Mouse (Mus musculus): ENCODE measurements around the gene Ubald2. TPM values are rescaled to one million over a fixed set of nuclear protein-coding genes. Genes with fewer than 3 reads are reported as not detected.
A peak's percentile ranks its signal among the peaks of the same experiment; 100 is the strongest.

The Ubald2 gene
- total and polyA plus RNA-seq, 3 experiments = 56.8 to 77.7 TPM; not detected in 1

DNA sequence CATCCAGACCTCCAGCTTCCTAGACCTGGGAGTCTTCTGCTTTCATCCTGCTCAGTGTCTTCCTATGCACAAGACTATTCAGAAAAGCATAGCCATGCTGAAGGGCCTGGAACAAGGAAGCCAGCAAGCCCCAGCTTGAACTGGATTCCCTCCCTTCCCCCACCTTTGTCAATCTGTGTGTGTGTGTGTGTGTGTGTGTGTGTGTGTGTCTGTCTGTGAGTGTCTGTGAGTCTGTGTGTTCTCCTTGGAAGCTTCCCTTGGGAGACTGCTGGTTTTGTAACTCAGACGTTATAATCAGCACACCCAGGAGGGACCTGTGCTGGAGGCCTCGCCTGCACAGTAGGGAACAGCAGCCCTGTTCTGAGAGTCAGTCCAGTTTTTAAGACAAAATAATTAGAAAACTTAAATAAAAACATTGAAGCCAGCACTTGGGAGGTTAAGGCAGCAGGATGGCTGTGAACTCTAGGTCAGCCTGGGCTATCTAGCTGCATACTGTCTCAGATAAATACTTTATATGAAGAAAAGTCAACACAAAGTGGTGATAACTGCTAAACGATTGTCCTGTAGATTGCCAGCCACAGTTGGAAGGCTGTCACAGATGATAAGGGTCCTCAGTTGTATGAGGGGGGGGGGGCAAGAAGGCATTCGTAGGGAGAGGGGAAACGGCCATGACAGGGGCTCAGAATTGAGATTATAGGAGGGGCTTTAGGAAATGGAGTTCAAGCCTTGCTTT lies 2.3 kb downstream of the Ubald2 start:
- H3K9ac ChIP-seq (ENCODE audit: control insufficient read depth, low read depth, low read length, poor library complexity, severe bottlenecking) = peak overlapping the region; percentile 91
- peak overlapping the region; percentile 30 for H3K4me3 ChIP-seq (ENCODE audit: control insufficient read depth in 1 of 2, insufficient read depth in 1 of 2, low read depth in 2 of 2, low read length in 2 of 2)
- H3K79me2 ChIP-seq (ENCODE audit: control insufficient read depth, insufficient read depth, low read length, poor library complexity) = peaks cover 10% of the 10 kb centered on the region
- no peaks in the 10 kb centered on the region for H3K9me3 ChIP-seq (replicated peaks; ENCODE audit: insufficient read depth, low read length)
- peak; percentile 76 for DNase-seq (ENCODE audit: low read depth, low spot score)
- peaks cover 14 to 42% of the 10 kb centered on the region in 2 experiments for H3K4me1 ChIP-seq (ENCODE audit: control insufficient read depth in 1 of 2, insufficient read depth in 2 of 2, low read length in 2 of 2)
- peaks cover 0 to 33% of the 10 kb centered on the region in 2 experiments; a peak in 3 of 4 replicates for H3K36me3 ChIP-seq (ENCODE audit: control insufficient read depth in 1 of 2, insufficient read depth in 2 of 2, low read length in 2 of 2)
- H3K27me3 ChIP-seq (ENCODE audit: control insufficient read depth in 1 of 2, insufficient read depth in 2 of 2, low read length in 2 of 2) = no peaks in the 10 kb centered on the region
- peak overlapping the region; percentile 97 for H3K27ac ChIP-seq (ENCODE audit: control insufficient read depth, low read depth, low read length)
- TF ChIP-seq POLR2A (IDR thresholded peaks at IDR 0.05; ENCODE audit: control insufficient read depth in 1 of 2, insufficient read depth in 1 of 2, low read depth in 1 of 2, low read length in 2 of 2, poor library complexity in 1 of 2) = no peak; a peak in 1 of 4 replicates
- peak; percentile 98 for TF ChIP-seq TCF12 (IDR thresholded peaks at IDR 0.05; ENCODE audit: low read depth, low read length)
- no peak; the same call in 1 of the 2 replicates for TF ChIP-seq CHD1 (IDR thresholded peaks at IDR 0.05; ENCODE audit: low read depth, low read length)
- 0 out of 2 replicates have a peak, but pooled peaks have one; percentile 32 for TF ChIP-seq UBTF (IDR thresholded peaks at IDR 0.05; ENCODE audit: borderline replicate concordance, insufficient read depth, low read depth, low read length)
- no peak; the same call in 1 of the 2 replicates for TF ChIP-seq MYC (IDR thresholded peaks at IDR 0.05; ENCODE audit: low read depth, low read length)
- TF ChIP-seq POLR2AphosphoS2 (IDR thresholded peaks at IDR 0.05; ENCODE audit: low read length) = no peak
- TF ChIP-seq KAT2A (conservative IDR thresholded peaks at IDR 0.05; ENCODE audit: low read depth, low read length) = no peak; the same call in 1 of the 2 replicates
- TF ChIP-seq HCFC1 (IDR thresholded peaks at IDR 0.05; ENCODE audit: low read depth, low read length) = 0 out of 2 replicates have a peak, but pooled peaks have one; percentile 35
- no peak for TF ChIP-seq ZC3H11A (IDR thresholded peaks at IDR 0.05; ENCODE audit: low read depth, low read length)
- peak; percentile 86 for TF ChIP-seq MYB (IDR thresholded peaks at IDR 0.05; ENCODE audit: low read depth, low read length)
- no peak for TF ChIP-seq USF2 (IDR thresholded peaks at IDR 0.05; ENCODE audit: borderline replicate concordance in 1 of 2, insufficient read depth in 1 of 2, low read depth in 1 of 2, low read length in 2 of 2)
- TF ChIP-seq POLR2AphosphoS5 (IDR thresholded peaks at IDR 0.05; ENCODE audit: borderline replicate concordance, low read depth, low read length) = no peak
- TF ChIP-seq GABPA (IDR thresholded peaks at IDR 0.05; ENCODE audit: low read depth, low read length) = no peak
- TF ChIP-seq NELFE (IDR thresholded peaks at IDR 0.05; ENCODE audit: low read depth, low read length) = no peak
- TF ChIP-seq ZMIZ1 (IDR thresholded peaks at IDR 0.05; ENCODE audit: low read depth, low read length) = 0 out of 2 replicates have a peak, but pooled peaks have one; percentile 16
- no peak for TF ChIP-seq SMC3 (IDR thresholded peaks at IDR 0.05; ENCODE audit: low read depth, low read length)
- TF ChIP-seq BHLHE40 (IDR thresholded peaks at IDR 0.05; ENCODE audit: borderline replicate concordance, low read depth, low read length) = peak; percentile 52; the same call in 1 of the 2 replicates
- peak; percentile 44 for TF ChIP-seq MXI1 (IDR thresholded peaks at IDR 0.05; ENCODE audit: low read depth, low read length)
- TF ChIP-seq MAZ (IDR thresholded peaks at IDR 0.05; ENCODE audit: low read depth, low read length) = peak; percentile 97
- TF ChIP-seq ZNF384 (IDR thresholded peaks at IDR 0.05; ENCODE audit: low read depth, low read length) = 0 out of 2 replicates have a peak, but pooled peaks have one; percentile 3
- TF ChIP-seq ZKSCAN1 (IDR thresholded peaks at IDR 0.05; ENCODE audit: low read depth, low read length) = no peak
- TF ChIP-seq RCOR1 (IDR thresholded peaks at IDR 0.05; ENCODE audit: low read depth, low read length) = peak; percentile 78
- no peak for TF ChIP-seq E2F4 (IDR thresholded peaks at IDR 0.05; ENCODE audit: borderline replicate concordance, low read depth, low read length)
- TF ChIP-seq NRF1 (IDR thresholded peaks at IDR 0.05; ENCODE audit: insufficient read depth, low read depth, low read length, poor library complexity, severe bottlenecking) = no peak
- peak; percentile 73 for TF ChIP-seq MAFK (IDR thresholded peaks at IDR 0.05; ENCODE audit: borderline replicate concordance, low read depth, low read length)
- TF ChIP-seq TBP (IDR thresholded peaks at IDR 0.05; ENCODE audit: low read depth, low read length) = no peak; the same call in 1 of the 2 replicates
- peak; percentile 50 for TF ChIP-seq TAL1 (IDR thresholded peaks at IDR 0.05; ENCODE audit: low read length)
- TF ChIP-seq USF1 (IDR thresholded peaks at IDR 0.05; ENCODE audit: low read depth, low read length) = no peak
- peak; percentile 92 for TF ChIP-seq SIN3A (IDR thresholded peaks at IDR 0.05; ENCODE audit: low read length)
- 0 out of 2 replicates have a peak, but pooled peaks have one; percentile 20 for TF ChIP-seq ELF1 (IDR thresholded peaks at IDR 0.05; ENCODE audit: low read depth, low read length)
- no peak for TF ChIP-seq JUND (IDR thresholded peaks at IDR 0.05; ENCODE audit: low read depth, low read length)
- TF ChIP-seq ETS1 (IDR thresholded peaks at IDR 0.05; ENCODE audit: low read depth, low read length) = peak; percentile 92
- peak; percentile 54; the same call in 1 of the 2 replicates for TF ChIP-seq MEF2A (IDR thresholded peaks at IDR 0.05; ENCODE audit: extremely low read depth, insufficient replicate concordance, low read depth, low read length, poor library complexity, severe bottlenecking)
- TF ChIP-seq CTCF (IDR thresholded peaks at IDR 0.05 in 2 of 3, conservative IDR thresholded peaks at IDR 0.05 in 1 of 3; ENCODE audit: control insufficient read depth in 1 of 3, insufficient read depth in 1 of 3, low read depth in 2 of 3, low read length in 3 of 3, poor library complexity in 1 of 3, severe bottlenecking in 1 of 3) = no peak
- no peak for TF ChIP-seq CHD2 (IDR thresholded peaks at IDR 0.05; ENCODE audit: low read length)
